Mouse (Mus musculus): ENCODE measurements around the gene AI481877.

DNA sequence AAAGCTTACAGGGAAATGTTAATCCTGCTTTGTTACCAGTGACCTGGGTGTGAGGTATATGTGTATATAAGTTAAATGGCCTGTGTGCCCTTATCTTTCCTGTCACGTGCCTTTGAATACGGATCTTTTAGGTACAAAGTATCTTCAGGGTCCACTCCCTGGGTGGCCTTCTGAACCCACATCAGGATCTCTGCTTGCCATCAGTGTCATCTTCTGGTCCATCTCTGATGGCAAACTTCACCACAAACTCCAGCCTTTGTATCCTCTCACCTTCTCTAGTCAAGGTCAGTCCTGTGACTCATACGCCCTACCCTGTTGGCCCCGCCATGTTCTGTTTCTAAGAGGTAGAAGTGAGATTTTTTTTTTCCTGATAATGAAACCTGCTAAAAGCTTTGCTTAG lies 144.0 kb downstream of the AI481877 start, which contains the start of gene Dnajc25:
- no peak for TF ChIP-seq POLR2A (IDR thresholded peaks at IDR 0.05; ENCODE audit: extremely low read depth, insufficient read depth, low read length)
- TF ChIP-seq CTCF (IDR thresholded peaks at IDR 0.05; ENCODE audit: extremely low read depth, insufficient read depth, low read length) = no peak
